Mouse (Mus musculus) olfactory bulb, adult 2 months (tissue): ENCODE measurements around the gene Tcte2.

Source experiments
- CTCF ChIP-seq: fragments of 200-500 bp; IDR thresholded peaks from 2 replicates; pipeline ENCODE4 v1.5.1; 2012; ENCODE audit warnings: low read depth, mild to moderate bottlenecking, low read length, moderate library complexity; ENCODE audit not compliant: insufficient read depth
- POLR2A ChIP-seq: fragments of 200-500 bp; IDR thresholded peaks from 2 replicates; pipeline ENCODE4 v1.6.1; 2012; ENCODE audit warnings: mild to moderate bottlenecking, low read depth, low read length, moderate library complexity; ENCODE audit not compliant: insufficient read depth

GRCm38 (mm10) chr17:13687086-13687485, 74.5 kb downstream of the Tcte2 start:
- TF ChIP-seq CTCF (no peak), POLR2A (no peak)
